Mouse (Mus musculus) liver, postnatal 0 days (tissue): ENCODE results near the gene Lacc1. TPM values are rescaled to one million over a fixed set of nuclear protein-coding genes. Genes with fewer than 3 reads are reported as not detected.

Source experiments
- ATAC-seq: fragments of 200-750 bp; cut with Nextera tagmentation; 2 replicates; pipeline ENCODE4 v1.8.0; 2017; ENCODE audit warnings: mild to moderate bottlenecking, moderate library complexity
- DNase-seq: peaks from one replicate; pipeline ENCODE4 v3.0.0-alpha.2; 2016
- H3K27ac ChIP-seq: fragments of 300-500 bp; sonication (generic); 2 replicates; pipeline ENCODE4 v1.5.1; 2014; ENCODE audit warnings: antibody characterized with exemption, moderate library complexity, mild to moderate bottlenecking, low read depth
- H3K27me3 ChIP-seq: fragments of 300-500 bp; sonication (generic); 2 replicates; pipeline ENCODE4 v1.6.1; 2014; ENCODE audit warnings: low read length, control low read depth, mixed read lengths; ENCODE audit not compliant: insufficient read depth
- H3K36me3 ChIP-seq: fragments of 300-500 bp; sonication (generic); replicated peaks from 2 replicates; pipeline ENCODE4 v1.6.1; 2014; ENCODE audit warnings: mild to moderate bottlenecking, control low read depth, low read length, moderate library complexity, mixed read lengths; ENCODE audit not compliant: insufficient read depth
- H3K4me1 ChIP-seq: fragments of 300-500 bp; sonication (generic); 2 replicates; pipeline ENCODE4 v1.6.1; 2014; ENCODE audit warnings: antibody characterized with exemption, mild to moderate bottlenecking, control low read depth; ENCODE audit not compliant: insufficient read depth
- H3K4me2 ChIP-seq: fragments of 300-500 bp; sonication (generic); 2 replicates; pipeline ENCODE4 v1.6.1; 2014; ENCODE audit warnings: low read depth, mild to moderate bottlenecking, low read length, moderate library complexity, mixed read lengths
- H3K4me3 ChIP-seq: fragments of 300-500 bp; sonication (generic); 2 replicates; pipeline ENCODE4 v1.5.1; 2014; ENCODE audit warnings: low read depth, low read length
- H3K9ac ChIP-seq: fragments of 300-500 bp; sonication (generic); replicated peaks from 2 replicates; pipeline ENCODE4 v1.6.1; 2014; ENCODE audit warnings: mild to moderate bottlenecking, moderate library complexity
- H3K9me3 ChIP-seq: fragments of 300-500 bp; sonication (generic); 2 replicates; pipeline ENCODE4 v1.6.1; 2016; ENCODE audit warnings: mild to moderate bottlenecking, control low read depth, low read length, mixed read lengths
- CTCF ChIP-seq: sonication (generic); IDR thresholded peaks from 2 replicates; pipeline ENCODE4 v1.5.1; 2016; ENCODE audit warnings: antibody characterized with exemption, low read depth
- EP300 ChIP-seq: IDR thresholded peaks from 2 replicates; pipeline ENCODE4 v1.6.1; 2016; ENCODE audit warnings: antibody characterized with exemption, low read depth, mild to moderate bottlenecking
- WGBS: fragments of 180-500 bp; shearing (Covaris S2); extraction: QIAGEN DNeasy Blood & Tissue Kit; methylation state at CpG from one replicate; pipeline ENCODE4 v1.1.7; 2014; ENCODE audit not compliant: insufficient replicate concordance; 5-methylcytosine and 5-hydroxymethylcytosine counted together
- polyA plus RNA-seq: library from polyadenylated mRNA; unstranded; fragments of >200 nt; fragmentation: Nextera tagmentation; extraction: Ambion mirVana; gene quantifications from 2 replicates; pipeline ENCODE4 v1.2.1, GENCODE M21; 2015

Lacc1 gene
- polyA plus RNA-seq, 1 experiment from 2014 or later, result 6.8 TPM

DNA sequence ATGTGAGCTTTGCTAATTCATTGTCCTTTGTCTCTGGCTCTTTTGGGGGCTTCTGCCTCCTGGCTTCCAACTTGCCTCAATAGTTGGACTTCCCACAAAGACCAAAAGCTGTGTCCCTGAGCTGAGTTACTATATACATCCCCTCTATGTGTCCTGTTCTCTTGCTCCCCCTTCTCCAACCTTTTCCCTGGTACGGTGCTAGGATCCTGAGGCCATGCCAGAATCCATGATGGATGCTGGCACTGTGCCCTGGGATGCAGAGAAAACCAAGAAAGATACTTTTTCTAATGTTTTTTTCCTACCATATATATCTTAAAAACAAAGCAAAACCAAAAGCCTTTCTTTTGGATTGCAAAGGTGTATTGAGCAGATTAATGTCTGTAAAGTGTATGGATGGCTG is 54.9 kb downstream of the Lacc1 start:
- no peak for ATAC-seq
- H3K9ac ChIP-seq, result no peak overlapping the region
- H3K4me2 ChIP-seq, result no peak overlapping the region
- H3K9me3 ChIP-seq, result no peaks in the 10 kb centered on the region
- H3K4me1 ChIP-seq, result no peaks in the 10 kb centered on the region
- no peak overlapping the region for H3K27ac ChIP-seq
- DNase-seq, result no peak
- no peaks in the 10 kb centered on the region for H3K36me3 ChIP-seq
- H3K27me3 ChIP-seq, result no peaks in the 10 kb centered on the region
- H3K4me3 ChIP-seq, result no peak overlapping the region
- no peak for TF ChIP-seq EP300
- TF ChIP-seq CTCF, result no peak
- 68% methylated on average over 1 of the region's 1 CpGs for WGBS

DNA sequence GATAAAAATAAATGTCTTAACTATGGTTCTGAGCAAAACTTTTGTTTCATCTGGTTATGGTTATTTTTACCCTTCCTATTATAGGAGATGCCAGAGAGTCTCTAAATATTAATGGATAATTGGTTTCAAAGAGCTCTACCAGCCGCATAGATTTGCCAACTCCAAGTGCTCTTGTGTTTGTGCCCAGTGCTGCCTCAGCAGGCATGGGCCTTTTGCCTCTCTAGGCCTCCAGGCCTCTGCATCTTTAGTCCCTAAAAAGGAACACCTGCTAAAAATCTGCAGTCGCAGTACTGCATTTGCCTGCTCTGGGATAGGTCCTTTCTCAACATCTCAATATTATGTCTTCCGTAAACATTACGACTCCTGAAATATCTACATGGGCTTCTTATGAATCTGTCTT is 55.5 kb downstream of the Lacc1 start:
- H3K9me3 ChIP-seq, result no peaks in the 10 kb centered on the region
- WGBS, result 85% methylated on average over 4 of the region's 4 CpGs
- no peaks in the 10 kb centered on the region for H3K36me3 ChIP-seq

DNA sequence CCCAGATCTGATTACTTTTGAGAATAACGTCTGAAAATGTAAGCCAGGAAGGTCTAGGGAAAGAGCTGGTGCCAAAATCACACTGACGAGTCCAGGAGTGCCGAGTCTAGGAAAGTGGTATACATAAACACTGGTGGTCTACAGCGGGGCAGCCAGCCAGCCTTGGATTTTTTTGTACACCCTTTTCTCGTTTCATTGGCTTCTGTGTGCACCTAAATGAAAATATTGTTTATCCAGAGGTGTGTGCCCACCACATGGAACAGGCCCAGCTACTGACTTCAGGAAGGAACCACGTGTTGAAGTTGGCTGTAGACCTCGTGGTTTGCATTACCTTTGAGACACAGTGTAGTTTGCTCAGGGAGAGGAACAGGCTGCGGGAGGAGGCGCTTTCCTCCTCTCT is 57.1 kb downstream of the Lacc1 start:
- Histone ChIP-seq H3K9me3 (no peaks in the 10 kb centered on the region), H3K27me3 (no peaks in the 10 kb centered on the region), H3K4me2 (no peak overlapping the region), H3K9ac (no peak overlapping the region), H3K4me3 (no peak overlapping the region), H3K4me1 (no peaks in the 10 kb centered on the region), H3K36me3 (no peaks in the 10 kb centered on the region), H3K27ac (no peak overlapping the region)
- TF ChIP-seq CTCF (no peak), EP300 (no peak)
- DNase-seq (no peak), ATAC-seq (no peak)
- 58% methylated on average over 9 of the region's 9 CpGs for WGBS

More for the DNA sequence above, 55.5 kb downstream of the Lacc1 start:
- Histone ChIP-seq H3K4me2 (no peak overlapping the region), H3K4me3 (no peak overlapping the region), H3K27me3 (no peaks in the 10 kb centered on the region), H3K9ac (no peak overlapping the region), H3K27ac (no peak overlapping the region), H3K4me1 (no peaks in the 10 kb centered on the region)
- ATAC-seq (no peak), DNase-seq (no peak)
- TF ChIP-seq CTCF (no peak), EP300 (no peak)

Other genes with a start within 250 kb of the Lacc1 start
- 5.4 and 7.0 TPM in 2 replicates for gene Ccdc122, start 132 bp downstream of the Lacc1 start, polyA plus RNA-seq
- gene Enox1, start 119.9 kb upstream of the Lacc1 start, polyA plus RNA-seq, result 0.09 and 0.19 TPM in 2 replicates